ENCODE assay signal across 13 mouse cellular contexts in genomic region chr7:45640191-45640957, GRCm38 (mm10). TPM values are rescaled to one million over a fixed set of nuclear protein-coding genes. Genes with fewer than 3 reads are reported as not detected.
DNase-seq lines count a peak whose midpoint lies in the region; ATAC-seq lines count a peak whose summit lies in the region.
"Had no signal": no experiment of that assay in that cellular context is flagged by ENCODE, and none has a peak within 500 bp of the region (broad histone marks: within the 10 kb centered on the region; RNA-seq: fewer than 3 reads in every experiment).

No protein-coding gene starts in this region.

- no peaks in the 10 kb centered on the region for H3K27me3 ChIP-seq in kidney, embryonic 14.5 days (ENCODE audit: control insufficient read depth, insufficient read depth, low read length)
- H3K27me3 ChIP-seq in heart, embryonic 15.5 days, result no peaks in the 10 kb centered on the region
- H3K27me3 ChIP-seq: forebrain, embryonic 15.5 days had no signal

- 0 out of 2 replicates have a peak, but pooled peaks cover 4% of the 10 kb centered on the region for H3K36me3 ChIP-seq in kidney, embryonic 14.5 days (ENCODE audit: control insufficient read depth, insufficient read depth, low read length)
- H3K36me3 ChIP-seq in heart, embryonic 15.5 days, result peaks cover 8% of the 10 kb centered on the region

- peaks cover 51% of the 10 kb centered on the region for H3K4me1 ChIP-seq in kidney, embryonic 14.5 days (ENCODE audit: control insufficient read depth, insufficient read depth, low read length)
- peaks cover 33% of the 10 kb centered on the region for H3K4me1 ChIP-seq in brown adipose tissue, adult 24 weeks (ENCODE audit: control insufficient read depth, insufficient read depth, insufficient read length, low read length)
- H3K4me1 ChIP-seq in heart, embryonic 15.5 days (replicated peaks), result peaks cover 77% of the 10 kb centered on the region

- no peak overlapping the region for H3K4me3 ChIP-seq in kidney, embryonic 14.5 days (ENCODE audit: low read length)
- H3K4me3 ChIP-seq in brown adipose tissue, adult 24 weeks (ENCODE audit: insufficient read depth, low read depth, low read length), result no peak overlapping the region
- H3K4me3 ChIP-seq in heart, embryonic 15.5 days, result no peak overlapping the region
- H3K4me3 ChIP-seq: forebrain, embryonic 15.5 days had no signal

- ATAC-seq in kidney, embryonic 14.5 days (ENCODE audit: low FRiP score, low TSS enrichment), result no peak
- no peak for ATAC-seq in heart, embryonic 15.5 days (replicated peaks; ENCODE audit: insufficient number of reproducible peaks, insufficient read depth, low FRiP score, low read depth)
- ATAC-seq: forebrain, embryonic 15.5 days had no signal

- H3K4me2 ChIP-seq in kidney, embryonic 14.5 days (replicated peaks; ENCODE audit: low read depth, low read length), result no peak overlapping the region
- H3K4me2 ChIP-seq in heart, embryonic 15.5 days, result no peak overlapping the region
- H3K4me2 ChIP-seq: forebrain, embryonic 15.5 days had no signal

- WGBS in kidney, embryonic 14.5 days, result 56% methylated on average over 19 of the region's 19 CpGs
- WGBS in heart, embryonic 15.5 days, result 78% methylated on average over 19 of the region's 19 CpGs

- no peak overlapping the region for H3K9ac ChIP-seq in kidney, embryonic 14.5 days (ENCODE audit: low read depth, low read length)
- no peak overlapping the region for H3K9ac ChIP-seq in heart, embryonic 15.5 days
- H3K9ac ChIP-seq: forebrain, embryonic 15.5 days had no signal

- peak; percentile 43 for DNase-seq in cerebellum, adult 8-10 months
- DNase-seq in cerebellum, postnatal 14 days, result no peak
- DNase-seq in kidney, adult 8-10 months, result no peak
- no peak for DNase-seq in frontal cortex, postnatal 14 days (ENCODE audit: low spot score in 2 of 2)
- DNase-seq in testis, postnatal 10 days (ENCODE audit: low spot score), result no peak
- DNase-seq: adrenal gland, adult 2 months; B cell, adult 2 months; left cerebral cortex, postnatal 4 days had no signal

- no peaks in the 10 kb centered on the region; the same call in 1 of the 2 replicates for H3K9me3 ChIP-seq in kidney, embryonic 14.5 days (ENCODE audit: control insufficient read depth, low read length)
- H3K9me3 ChIP-seq in heart, embryonic 15.5 days (replicated peaks), result no peaks in the 10 kb centered on the region
- H3K9me3 ChIP-seq: forebrain, embryonic 15.5 days had no signal

- peak overlapping the region; percentile 12; the same call in 1 of the 2 replicates for H3K27ac ChIP-seq in kidney, embryonic 14.5 days (ENCODE audit: low read depth, low read length)
- peak overlapping the region; percentile 85 for H3K27ac ChIP-seq in brown adipose tissue, adult 24 weeks (replicated peaks; ENCODE audit: low read depth, low read length)
- peak overlapping the region; percentile 73 for H3K27ac ChIP-seq in heart, embryonic 15.5 days
- H3K27ac ChIP-seq: forebrain, embryonic 15.5 days had no signal

RNA-seq across cellular contexts. Expression of gene Mamstr, which starts 0.6 kb away (rescaled TPM):
- 3.6 and 5.0 TPM in 2 replicates for polyA plus RNA-seq in kidney, embryonic 14.5 days (2014; fragmentation: Nextera tagmentation; extraction: Ambion mirVana)
- 1.5 TPM in 1 of 2 replicates, not detected in the other for polyA plus RNA-seq in brown adipose tissue, adult 24 weeks (2012; ENCODE audit: insufficient read depth, insufficient read length, missing spikeins)
- polyA plus RNA-seq in heart, embryonic 15.5 days (2015; fragmentation: Nextera tagmentation; extraction: Ambion mirVana), result 7.3 and 7.4 TPM in 2 replicates

RNA-seq across cellular contexts. Expression of gene Rasip1, which starts 13.1 kb away (rescaled TPM):
- 12.1 and 18.7 TPM in 2 replicates for polyA plus RNA-seq in kidney, embryonic 14.5 days (2014; fragmentation: Nextera tagmentation; extraction: Ambion mirVana)
- 4.3 and 9.3 TPM in 2 replicates for polyA plus RNA-seq in brown adipose tissue, adult 24 weeks (2012; ENCODE audit: insufficient read depth, insufficient read length, missing spikeins)
- 19.6 and 23.4 TPM in 2 replicates for polyA plus RNA-seq in heart, embryonic 15.5 days (2015; fragmentation: Nextera tagmentation; extraction: Ambion mirVana)

RNA-seq across cellular contexts. Expression of gene Izumo1, which starts 18.8 kb away (rescaled TPM):
- 0.11 and 0.23 TPM in 2 replicates for polyA plus RNA-seq in kidney, embryonic 14.5 days (2014; fragmentation: Nextera tagmentation; extraction: Ambion mirVana)
- 0.63 TPM in 1 of 2 replicates, not detected in the other for polyA plus RNA-seq in brown adipose tissue, adult 24 weeks (2012; ENCODE audit: insufficient read depth, insufficient read length, missing spikeins)
- 0.33 and 0.35 TPM in 2 replicates for polyA plus RNA-seq in heart, embryonic 15.5 days (2015; fragmentation: Nextera tagmentation; extraction: Ambion mirVana)
- polyA plus RNA-seq: forebrain, embryonic 15.5 days had no signal

RNA-seq across cellular contexts. Expression of gene Fut1, which starts 23.3 kb away (rescaled TPM):
- polyA plus RNA-seq in kidney, embryonic 14.5 days (2014; fragmentation: Nextera tagmentation; extraction: Ambion mirVana), result 0.14 TPM in 2 replicates
- polyA plus RNA-seq in brown adipose tissue, adult 24 weeks (2012; ENCODE audit: insufficient read depth, insufficient read length, missing spikeins), result not detected in 2 replicates
- 0.15 and 0.66 TPM in 2 replicates for polyA plus RNA-seq in heart, embryonic 15.5 days (2015; fragmentation: Nextera tagmentation; extraction: Ambion mirVana)
- polyA plus RNA-seq: adrenal gland, adult 2 months; forebrain, embryonic 15.5 days; urinary bladder, adult 2 months had no signal

RNA-seq across cellular contexts. Expression of gene Fgf21, which starts 25.1 kb away (rescaled TPM):
- polyA plus RNA-seq in kidney, embryonic 14.5 days (2014; fragmentation: Nextera tagmentation; extraction: Ambion mirVana), result not detected in 2 replicates
- polyA plus RNA-seq in brown adipose tissue, adult 24 weeks (2012; ENCODE audit: insufficient read depth, insufficient read length, missing spikeins), result 2.0 TPM in 1 of 2 replicates, not detected in the other
- 0.13 and 1.2 TPM in 2 replicates for polyA plus RNA-seq in heart, embryonic 15.5 days (2015; fragmentation: Nextera tagmentation; extraction: Ambion mirVana)
- polyA plus RNA-seq: forebrain, embryonic 15.5 days; urinary bladder, adult 2 months had no signal

Comparison
In these comparisons a context has a peak if more than half of its experiments do, and no peak if none do; other contexts are left out.
1. H3K27ac ChIP-seq: peak in every context shown above with its lines; median percentile 85 in brown adipose tissue, adult 24 weeks; 73 in heart, embryonic 15.5 days; 12 in kidney, embryonic 14.5 days.